Mouse (Mus musculus) heart, embryonic 16.5 days (tissue): Measurements from ENCODE around the gene Agtpbp1. TPM values are rescaled to one million over a fixed set of nuclear protein-coding genes. Genes with fewer than 3 reads are reported as not detected.

Source experiments
- ATAC-seq: fragments of 200-750 bp; cut with Nextera tagmentation; replicated peaks from 2 replicates; pipeline ENCODE4 v1.8.0; 2017; ENCODE audit warnings: moderate number of reproducible peaks; ENCODE audit not compliant: insufficient read depth, low FRiP score; ENCODE audit errors: extremely low read depth
- H3K27ac ChIP-seq: fragments of 300-500 bp; sonication (generic); 2 replicates; pipeline ENCODE4 v1.5.1; 2014; ENCODE audit warnings: mild to moderate bottlenecking, low read length, control low read depth, moderate library complexity
- H3K27me3 ChIP-seq: fragments of 300-500 bp; sonication (generic); 2 replicates; pipeline ENCODE4 v1.6.1; 2014; ENCODE audit warnings: low read length, mixed read lengths; ENCODE audit not compliant: control insufficient read depth, insufficient read depth
- H3K36me3 ChIP-seq: fragments of 300-500 bp; sonication (generic); 2 replicates; pipeline ENCODE4 v1.6.1; 2014; ENCODE audit not compliant: control insufficient read depth, insufficient read depth
- H3K4me1 ChIP-seq: fragments of 300-500 bp; sonication (generic); 2 replicates; pipeline ENCODE4 v1.6.1; 2014; ENCODE audit warnings: low read length, mixed read lengths; ENCODE audit not compliant: control insufficient read depth, insufficient read depth
- H3K4me2 ChIP-seq: fragments of 300-500 bp; sonication (generic); 2 replicates; pipeline ENCODE4 v1.6.1; 2014; ENCODE audit warnings: low read depth, mild to moderate bottlenecking, control low read depth, low read length
- H3K4me3 ChIP-seq: fragments of 300-500 bp; sonication (generic); 2 replicates; pipeline ENCODE4 v1.5.1; 2014; ENCODE audit warnings: mild to moderate bottlenecking, control low read depth, low read length
- H3K9ac ChIP-seq: fragments of 300-500 bp; sonication (generic); 2 replicates; pipeline ENCODE4 v1.6.1; 2014; ENCODE audit warnings: low read length, control low read depth
- H3K9me3 ChIP-seq: fragments of 300-500 bp; sonication (generic); replicated peaks from 2 replicates; pipeline ENCODE4 v1.6.1; 2016; ENCODE audit warnings: low read length; ENCODE audit not compliant: control insufficient read depth
- WGBS: fragments of 180-500 bp; shearing (Covaris S2); extraction: QIAGEN DNeasy Blood & Tissue Kit; methylation state at CpG from one replicate; pipeline ENCODE4 v1.1.7; 2014; 5-methylcytosine and 5-hydroxymethylcytosine counted together
- polyA plus RNA-seq: library from polyadenylated mRNA; unstranded; fragments of >200 nt; fragmentation: Nextera tagmentation; extraction: Ambion mirVana; gene quantifications from 2 replicates; pipeline ENCODE4 v1.2.1, GENCODE M21; 2015

The Agtpbp1 gene
- polyA plus RNA-seq, 1 experiment from 2014 or later, result 12.1 TPM

DNA sequence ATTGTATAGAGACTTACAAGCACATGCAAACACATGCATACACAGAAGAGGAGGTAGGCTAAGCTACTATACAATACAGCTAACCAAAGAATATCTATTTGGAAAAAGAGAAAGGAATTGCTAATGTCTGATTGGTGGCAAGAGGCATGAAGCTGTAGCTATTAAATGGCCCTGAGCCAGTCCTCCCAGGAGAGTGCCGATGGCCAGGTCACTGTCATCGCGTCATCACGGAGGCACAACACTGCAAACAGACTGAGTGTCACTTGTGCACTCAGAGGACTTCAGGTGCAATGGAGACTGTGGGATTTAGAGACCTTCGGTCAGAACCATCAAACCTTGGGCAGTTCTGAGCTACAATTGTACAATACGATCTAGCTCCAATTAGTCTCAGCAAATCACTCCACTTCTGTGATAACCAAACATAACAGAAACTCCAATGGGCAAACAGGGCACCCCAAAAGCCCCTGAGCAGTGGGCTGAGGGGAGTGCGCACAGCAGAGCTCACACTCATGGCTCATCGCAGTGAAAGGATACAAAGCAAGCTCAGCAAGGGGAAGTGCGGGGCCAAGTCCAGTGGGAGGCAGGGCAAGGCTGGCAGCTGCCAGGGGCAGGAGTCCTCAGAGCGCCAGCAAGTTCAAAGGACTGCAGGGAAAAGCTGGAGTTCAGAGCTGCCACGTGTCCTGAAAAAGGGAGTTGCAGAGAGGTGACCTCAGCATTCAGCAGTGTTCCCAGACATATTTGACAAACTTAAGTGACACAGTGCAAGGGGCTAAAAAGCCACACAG lies 130.8 kb downstream of the Agtpbp1 start:
- Histone ChIP-seq H3K4me2 (no peak overlapping the region), H3K9me3 (no peaks in the 10 kb centered on the region), H3K9ac (no peak overlapping the region), H3K27ac (peak overlapping the region; percentile 40; the same call in 1 of the 2 replicates), H3K27me3 (no peaks in the 10 kb centered on the region), H3K4me3 (no peak overlapping the region), H3K36me3 (no peaks in the 10 kb centered on the region; the same call in 1 of the 2 replicates), H3K4me1 (peaks cover 18% of the 10 kb centered on the region)
- WGBS, result 68% methylated on average over 11 of the region's 11 CpGs
- no peak for ATAC-seq

DNA sequence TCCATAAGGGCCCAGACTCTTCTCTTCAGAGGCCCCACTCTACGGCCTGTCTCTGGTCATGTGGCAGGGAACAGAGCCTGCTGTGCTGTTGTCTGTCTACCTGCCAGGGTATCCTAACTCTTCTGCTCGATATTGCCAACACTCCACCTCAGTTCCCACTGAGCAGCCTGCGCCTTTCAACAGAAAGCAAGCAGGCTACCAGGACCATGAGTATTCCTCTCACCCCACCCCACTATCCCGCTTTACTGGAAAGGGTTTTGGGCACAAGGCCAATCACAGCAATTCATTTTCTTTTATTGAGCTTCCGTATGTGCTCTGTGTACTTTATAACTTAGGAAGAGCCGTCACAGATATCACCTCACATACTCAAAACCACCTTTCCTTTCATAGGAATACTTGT lies 131.4 kb downstream of the Agtpbp1 start:
- no peak for ATAC-seq
- Histone ChIP-seq H3K9me3 (no peaks in the 10 kb centered on the region), H3K4me3 (no peak overlapping the region), H3K4me1 (peaks cover 18% of the 10 kb centered on the region), H3K4me2 (no peak overlapping the region), H3K9ac (no peak overlapping the region), H3K27ac (no peak overlapping the region; the same call in 1 of the 2 replicates), H3K27me3 (no peaks in the 10 kb centered on the region), H3K36me3 (no peaks in the 10 kb centered on the region; the same call in 1 of the 2 replicates)
- WGBS, result 60% methylated on average over 6 of the region's 6 CpGs

DNA sequence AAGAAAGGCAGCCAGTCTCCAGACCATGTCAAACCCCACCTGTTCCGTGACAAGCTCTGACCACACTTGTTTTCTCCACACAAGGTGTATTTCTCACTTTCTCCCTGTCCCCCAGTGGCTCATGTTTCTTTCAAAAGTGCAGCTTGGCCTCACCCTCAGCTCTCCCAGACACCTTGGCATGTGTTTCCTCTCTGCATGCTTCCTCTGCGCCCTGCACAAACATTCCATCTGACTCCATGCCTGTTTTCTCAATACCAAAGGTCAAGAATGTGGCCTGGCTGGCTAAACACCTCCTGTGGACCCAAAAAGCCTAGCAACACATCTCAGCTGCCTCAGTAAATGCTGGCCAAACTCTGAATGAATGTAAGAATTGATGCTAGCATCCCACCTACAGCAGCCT lies 132.0 kb downstream of the Agtpbp1 start:
- Histone ChIP-seq H3K9me3 (no peaks in the 10 kb centered on the region), H3K27me3 (no peaks in the 10 kb centered on the region), H3K36me3 (no peaks in the 10 kb centered on the region; the same call in 1 of the 2 replicates), H3K9ac (no peak overlapping the region), H3K4me2 (no peak overlapping the region), H3K4me3 (no peak overlapping the region), H3K27ac (no peak overlapping the region), H3K4me1 (peaks cover 18% of the 10 kb centered on the region)
- ATAC-seq, result no peak
- WGBS, result 76% methylated on average over 2 of the region's 2 CpGs

DNA sequence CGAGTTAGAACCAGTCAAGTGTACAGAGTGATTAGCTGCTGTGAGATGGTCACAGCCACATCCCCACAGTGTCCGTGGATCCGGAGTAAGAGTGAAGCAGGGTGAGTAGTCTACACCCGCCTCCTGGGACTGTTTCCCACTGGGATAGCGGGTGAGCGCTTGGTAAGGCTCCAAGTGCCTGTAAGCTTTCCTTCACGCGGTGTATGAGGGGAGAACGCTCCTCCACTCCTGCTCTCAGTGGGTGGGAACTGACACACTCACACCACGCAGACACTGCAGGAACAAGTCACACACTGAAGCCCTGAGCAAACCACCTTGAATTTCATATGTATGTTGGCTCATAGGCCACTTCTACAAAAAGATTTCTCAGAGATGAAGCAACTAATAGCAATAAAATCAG lies 134.2 kb downstream of the Agtpbp1 start:
- Histone ChIP-seq H3K4me2 (no peak overlapping the region), H3K27ac (no peak overlapping the region), H3K9me3 (no peaks in the 10 kb centered on the region), H3K4me3 (no peak overlapping the region), H3K27me3 (no peaks in the 10 kb centered on the region), H3K36me3 (no peaks in the 10 kb centered on the region; the same call in 1 of the 2 replicates), H3K4me1 (peaks cover 18% of the 10 kb centered on the region), H3K9ac (no peak overlapping the region)
- no peak for ATAC-seq
- 84% methylated on average over 10 of the region's 10 CpGs for WGBS

DNA sequence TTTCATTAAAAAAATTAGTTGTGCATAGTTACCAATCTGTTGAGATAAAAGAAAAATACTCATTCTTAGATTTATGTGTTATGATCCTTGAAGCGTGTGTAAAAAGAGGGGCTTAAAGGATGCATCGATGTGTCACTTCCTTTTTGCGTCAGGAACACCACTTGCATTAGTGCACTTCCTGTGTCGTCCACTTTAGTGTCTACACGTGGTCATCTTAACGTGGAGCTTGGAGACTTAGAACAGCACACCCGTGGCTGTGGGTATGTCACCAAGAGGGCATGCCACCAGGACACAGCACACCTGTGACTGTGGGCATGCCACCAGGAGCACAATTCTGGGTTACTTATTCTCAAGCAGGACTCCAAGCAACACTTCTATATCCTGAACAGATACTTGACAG lies 137.9 kb downstream of the Agtpbp1 start:
- Histone ChIP-seq H3K36me3 (no peaks in the 10 kb centered on the region), H3K4me3 (no peak overlapping the region), H3K9ac (no peak overlapping the region), H3K27ac (no peak overlapping the region), H3K9me3 (no peaks in the 10 kb centered on the region), H3K4me2 (no peak overlapping the region), H3K27me3 (no peaks in the 10 kb centered on the region), H3K4me1 (no peaks in the 10 kb centered on the region)
- no peak for ATAC-seq
- 65% methylated on average over 7 of the region's 7 CpGs for WGBS

DNA sequence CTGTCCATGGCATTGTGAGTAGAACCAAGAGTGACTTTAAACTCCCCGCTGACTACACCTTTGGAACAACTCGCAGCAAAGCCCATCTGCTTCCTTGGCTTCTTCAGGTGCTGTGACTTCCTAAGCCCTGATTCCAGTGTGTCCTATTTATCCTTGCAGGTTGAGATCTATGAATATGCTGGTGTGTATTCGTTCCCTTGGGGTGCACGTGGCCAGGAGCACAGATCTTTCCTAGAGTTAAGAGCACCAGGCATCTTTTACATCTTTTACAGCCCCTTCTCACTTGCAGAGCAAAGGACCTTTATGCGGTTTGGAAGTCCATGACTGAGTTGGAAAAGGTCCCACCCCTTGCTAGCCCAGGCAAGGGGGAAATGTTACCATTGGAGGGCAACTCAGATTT lies 139.8 kb downstream of the Agtpbp1 start:
- H3K27me3 ChIP-seq, result no peaks in the 10 kb centered on the region
- no peak overlapping the region for H3K27ac ChIP-seq
- ATAC-seq, result no peak
- no peak overlapping the region for H3K4me2 ChIP-seq
- H3K36me3 ChIP-seq, result no peaks in the 10 kb centered on the region
- H3K4me1 ChIP-seq, result no peaks in the 10 kb centered on the region
- H3K4me3 ChIP-seq, result no peak overlapping the region
- no peaks in the 10 kb centered on the region for H3K9me3 ChIP-seq
- H3K9ac ChIP-seq, result no peak overlapping the region
- 89% methylated on average over 5 of the region's 5 CpGs for WGBS

DNA sequence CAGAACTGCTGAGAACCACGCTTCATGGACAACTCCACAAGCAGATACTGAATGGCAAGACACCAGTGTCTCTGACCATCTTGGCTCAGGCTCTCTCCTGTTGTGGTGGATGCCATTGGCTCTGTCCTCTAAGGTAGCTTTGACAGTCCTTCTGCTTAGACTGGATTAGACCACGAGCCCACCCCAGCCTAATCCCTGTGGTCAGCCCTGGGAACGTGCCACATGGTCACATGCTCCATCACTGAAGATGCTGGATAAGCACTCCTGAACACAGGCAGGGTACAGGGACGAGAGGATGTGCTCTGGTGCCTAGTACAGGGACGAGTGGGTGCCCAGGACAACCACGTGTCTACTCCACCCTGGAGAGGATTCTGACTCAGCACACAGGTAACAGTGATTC lies 140.7 kb downstream of the Agtpbp1 start:
- no peaks in the 10 kb centered on the region for H3K4me1 ChIP-seq
- H3K9me3 ChIP-seq, result no peaks in the 10 kb centered on the region
- H3K27me3 ChIP-seq, result no peaks in the 10 kb centered on the region
- ATAC-seq, result no peak
- no peak overlapping the region for H3K4me2 ChIP-seq
- no peak overlapping the region for H3K27ac ChIP-seq
- no peak overlapping the region for H3K4me3 ChIP-seq
- H3K9ac ChIP-seq, result no peak overlapping the region
- no peaks in the 10 kb centered on the region for H3K36me3 ChIP-seq
- WGBS, result 82% methylated on average over 6 of the region's 6 CpGs

DNA sequence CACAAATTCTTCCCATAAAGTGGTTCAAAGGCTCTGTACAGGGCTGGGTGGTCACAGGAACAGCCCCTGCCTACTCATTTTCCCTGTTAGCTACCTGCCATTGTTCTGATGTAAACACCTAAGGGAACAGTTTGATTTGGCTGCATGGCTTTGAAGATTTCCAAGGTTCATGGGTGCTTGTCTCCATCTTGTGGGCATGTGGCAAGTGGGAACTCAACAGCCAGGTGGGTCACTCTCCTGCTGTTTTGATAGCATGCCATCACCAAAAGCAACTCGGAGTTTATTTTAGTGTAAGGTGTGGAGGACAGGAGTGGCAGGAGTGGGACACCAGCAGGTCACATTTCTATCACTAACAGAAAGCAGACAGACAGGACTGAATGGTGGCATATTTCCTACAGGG lies 145.3 kb downstream of the Agtpbp1 start:
- 55% methylated on average over 1 of the region's 1 CpGs for WGBS

DNA sequence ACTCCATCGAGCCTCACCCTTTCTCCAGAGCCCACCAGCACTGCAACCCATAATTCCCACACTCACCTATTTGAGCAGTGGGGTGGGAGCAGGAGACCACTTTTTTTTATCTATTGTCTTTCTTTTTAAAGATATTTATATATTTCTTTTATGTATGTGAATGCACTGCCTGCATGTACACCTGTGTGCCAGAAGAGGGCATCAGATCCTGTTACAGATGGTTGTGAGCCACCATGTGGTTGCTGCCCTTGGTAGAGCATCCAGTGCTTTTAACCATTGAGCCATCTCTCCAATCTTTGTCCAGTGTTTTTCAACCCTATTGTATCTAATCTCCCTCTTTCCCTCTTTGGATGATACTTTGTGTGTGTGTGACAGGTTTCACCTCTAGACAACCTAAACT lies 150.5 kb downstream of the Agtpbp1 start:
- Histone ChIP-seq H3K27me3 (no peaks in the 10 kb centered on the region), H3K9ac (no peak overlapping the region), H3K9me3 (0 out of 2 replicates have a peak, but pooled peaks cover 3% of the 10 kb centered on the region), H3K36me3 (no peaks in the 10 kb centered on the region), H3K27ac (no peak overlapping the region), H3K4me1 (peaks cover 12% of the 10 kb centered on the region), H3K4me3 (no peak overlapping the region), H3K4me2 (no peak overlapping the region)
- ATAC-seq, result no peak
- 88% methylated on average over 1 of the region's 1 CpGs for WGBS

More for the DNA sequence above, 145.3 kb downstream of the Agtpbp1 start:
- Histone ChIP-seq H3K36me3 (no peaks in the 10 kb centered on the region), H3K9me3 (no peaks in the 10 kb centered on the region), H3K27me3 (no peaks in the 10 kb centered on the region), H3K4me2 (no peak overlapping the region), H3K4me3 (no peak overlapping the region), H3K9ac (no peak overlapping the region), H3K27ac (no peak overlapping the region), H3K4me1 (peaks cover 6% of the 10 kb centered on the region)
- ATAC-seq, result no peak
